Mouse (Mus musculus) liver, embryonic 14.5 days (tissue): ENCODE measurements around the gene Zfp872.

Experiments used
- CTCF ChIP-seq: IDR thresholded peaks from 2 replicates; pipeline ENCODE4 v1.5.1; 2016; ENCODE audit warnings: antibody characterized with exemption, low read depth, control low read depth
- EP300 ChIP-seq: IDR thresholded peaks from 2 replicates; pipeline ENCODE4 v1.6.1; 2016; ENCODE audit warnings: antibody characterized with exemption, low read depth

- TF ChIP-seq CTCF, result peak; percentile 27; the same call in 1 of the 2 replicates
- no peak for TF ChIP-seq EP300
Observed at GRCm38 (mm10) chr9:22153810-22154209, 34.1 kb upstream of the Zfp872 start.
